Mouse (Mus musculus) layer of hippocampus, adult 8-10 months (tissue): ENCODE data around the gene Tbp. TPM values are rescaled to one million over a fixed set of nuclear protein-coding genes. Genes with fewer than 3 reads are reported as not detected.

Experiments used
- DNase-seq, 2 experiments: peaks; one replicate each; pipeline ENCODE4 v3.0.0; 2022; ENCODE audit warnings: low spot score in 2 of 2
- total RNA-seq, 4 experiments: library from RNA; stranded (reverse); gene quantifications; 2 replicates each; pipeline ENCODE4 v1.2.4; 2022

Tbp gene
- total RNA-seq, result 10 to 100 TPM; 31.3 to 49.0 (median 34.2) TPM

GRCm38 (mm10) chr17:15499656-15500394, at the start of gene Tbp, which contains the start of gene Psmb1:
Gene Tbp, plus strand, starts transcription at chr17:15499888.
Gene Psmb1, minus strand, starts transcription at chr17:15499751.
- peak; percentile 96 to 97 for DNase-seq

- DNase-seq, result no peak
These were observed 44.5 kb upstream of the Tbp start for GRCm38 (mm10) chr17:15455203-15455602.

GRCm38 (mm10) chr17:15456595-15456994, 43.1 kb upstream of the Tbp start:
- no peak for DNase-seq

GRCm38 (mm10) chr17:15459761-15460160, 39.9 kb upstream of the Tbp start:
- no peak for DNase-seq

- DNase-seq, result no peak
These were observed 37.7 kb upstream of the Tbp start for GRCm38 (mm10) chr17:15461921-15462495.

- peak in 1 of 2 experiments; percentile 62 for DNase-seq
These were observed 32.0 kb upstream of the Tbp start for GRCm38 (mm10) chr17:15467669-15468068.

GRCm38 (mm10) chr17:15472671-15473070, 27.0 kb upstream of the Tbp start:
- no peak for DNase-seq

- no peak for DNase-seq
These were observed 9.1 kb upstream of the Tbp start for GRCm38 (mm10) chr17:15490542-15490941.

- peak; percentile 91 to 94 for DNase-seq
These were observed 1.6 kb upstream of the Tbp start for GRCm38 (mm10) chr17:15497882-15498752.

GRCm38 (mm10) chr17:15498753-15499113, 955 bp upstream of the Tbp start:
- DNase-seq, result no peak

- DNase-seq, result no peak
These were observed 11.0 kb downstream of the Tbp start for GRCm38 (mm10) chr17:15510694-15511093.

- DNase-seq, result no peak
These were observed 18.1 kb downstream of the Tbp start for GRCm38 (mm10) chr17:15517776-15518175.

- no peak for DNase-seq
These were observed 18.5 kb downstream of the Tbp start for GRCm38 (mm10) chr17:15518186-15518585.

GRCm38 (mm10) chr17:15518766-15519165, 19.1 kb downstream of the Tbp start:
- no peak for DNase-seq

- no peak for DNase-seq
These were observed 26.6 kb downstream of the Tbp start for GRCm38 (mm10) chr17:15526304-15526703.

- peak; percentile 89 for DNase-seq
These were observed 27.5 kb downstream of the Tbp start, which contains the start of gene Pdcd2 for GRCm38 (mm10) chr17:15526986-15527810. Gene Pdcd2, minus strand, starts transcription at chr17:15527301.

GRCm38 (mm10) chr17:15527811-15528136, 28.1 kb downstream of the Tbp start:
- DNase-seq, result no peak

- no peak for DNase-seq
These were observed 29.2 kb downstream of the Tbp start for GRCm38 (mm10) chr17:15528887-15529286.

- peak in 1 of 2 experiments; percentile 48 for DNase-seq
These were observed 30.5 kb downstream of the Tbp start for GRCm38 (mm10) chr17:15530141-15530540.

GRCm38 (mm10) chr17:15535162-15535800, 35.6 kb downstream of the Tbp start:
- DNase-seq, result peak; percentile 26

GRCm38 (mm10) chr17:15535943-15536342, 36.3 kb downstream of the Tbp start:
- no peak for DNase-seq
